Mouse (Mus musculus) thymus, postnatal 4 days (tissue): ENCODE measurements around the gene Tns2.
"Not testable (repeated sequence)": the region's sequence is repeated elsewhere in the genome, so short reads cannot be mapped to it uniquely, and the experiment has no call there.

Experiments
- DNase-seq: peaks from one replicate; pipeline ENCODE4 v3.0.0; 2021

The Tns2 gene

GRCm38 (mm10) chr15:102144274-102144711 lies 44.1 kb downstream of the Tns2 start, which contains the start of gene Igfbp6:
Gene Igfbp6 (plus strand): TSS chr15:102144362.
- DNase-seq: no peak

GRCm38 (mm10) chr15:102144726-102145125 lies 44.5 kb downstream of the Tns2 start:
- no peak for DNase-seq

DNA sequence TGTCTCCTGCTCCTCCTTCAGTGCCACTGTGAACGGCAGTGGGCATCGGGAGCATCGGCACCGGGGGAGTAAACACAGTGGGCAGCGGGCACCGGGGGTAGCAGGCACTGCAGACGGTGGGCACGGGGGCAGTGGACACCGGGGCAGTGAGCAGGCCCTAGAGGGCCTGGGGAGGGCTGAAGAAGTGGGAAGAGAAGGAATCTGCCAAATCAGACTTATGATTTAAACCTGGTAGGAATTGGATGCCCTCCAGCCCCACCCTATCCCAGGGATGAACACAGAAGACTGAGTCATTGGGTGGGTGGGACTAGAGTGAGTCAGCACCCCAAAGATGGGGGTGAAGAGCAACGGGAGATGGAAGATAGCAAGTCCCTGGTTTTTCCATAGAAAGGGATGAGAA lies 45.1 kb downstream of the Tns2 start:
- no peak for DNase-seq

GRCm38 (mm10) chr15:102146089-102146488 lies 45.9 kb downstream of the Tns2 start:
- no peak for DNase-seq

DNA sequence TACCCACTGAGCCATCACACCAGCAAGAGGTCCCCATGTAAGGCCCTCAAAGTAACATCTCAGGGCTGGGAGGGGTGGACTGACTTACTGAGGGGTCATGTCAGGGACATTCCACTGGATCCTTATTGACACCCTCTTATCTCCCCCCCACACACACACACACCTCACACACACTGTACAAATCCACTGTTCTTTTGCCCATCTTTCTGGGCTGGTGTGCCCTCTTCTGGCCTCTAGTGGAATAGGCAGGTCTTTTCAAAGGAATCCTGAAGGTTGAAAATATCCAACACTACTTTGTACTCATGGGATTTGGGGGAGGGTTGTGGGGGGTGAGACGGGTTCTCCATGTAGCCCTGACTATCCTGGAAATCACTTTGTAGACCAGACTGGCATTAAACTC lies 46.7 kb downstream of the Tns2 start:
- DNase-seq: peak; percentile 62

GRCm38 (mm10) chr15:102147674-102148402 lies 47.6 kb downstream of the Tns2 start:
- DNase-seq: no peak

- DNase-seq: no peak
These were observed 49.3 kb downstream of the Tns2 start for GRCm38 (mm10) chr15:102149561-102149960.

DNA sequence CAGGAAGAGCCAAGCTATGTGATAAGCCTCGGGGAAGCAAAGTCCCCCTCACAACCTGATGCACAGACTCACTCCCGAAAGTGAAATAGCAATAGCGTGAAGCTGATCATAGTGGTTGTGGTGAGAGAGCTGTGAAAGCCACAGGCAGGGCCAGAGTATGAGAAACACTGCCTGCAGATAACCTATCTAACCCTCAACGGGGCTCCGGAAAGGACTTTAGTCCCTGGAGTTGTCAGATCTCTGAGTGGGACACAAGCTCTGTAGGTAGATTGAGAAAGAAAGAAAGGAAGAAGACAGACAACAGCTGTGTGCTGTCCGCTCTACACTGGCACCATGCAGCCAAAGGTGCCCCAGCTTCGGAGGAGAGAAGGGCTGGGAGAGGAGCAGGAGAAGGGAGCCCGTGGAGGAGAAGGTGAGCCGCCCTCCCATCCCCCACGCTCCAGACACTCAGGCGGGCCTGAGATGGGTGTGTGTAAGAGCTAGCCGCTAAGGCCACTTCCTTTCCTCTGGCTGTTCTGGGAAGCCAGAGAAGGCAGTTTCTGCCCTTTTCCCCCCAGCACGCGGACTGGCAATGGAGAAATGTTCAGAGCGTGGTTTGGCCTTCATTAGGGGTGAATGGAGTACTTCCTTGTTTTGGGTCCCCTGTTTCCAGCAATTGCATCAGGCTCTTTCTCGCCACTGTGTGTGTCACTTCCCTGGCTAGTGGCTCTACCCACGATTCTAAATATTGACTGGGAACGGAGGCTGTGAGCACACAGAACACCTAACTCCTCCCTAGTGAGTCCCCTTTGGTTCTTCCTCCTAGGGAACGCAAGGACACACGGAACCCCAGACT lies 50.3 kb downstream of the Tns2 start, which contains the start of gene Soat2:
TSS of gene Soat2 (plus strand) at position 226 of the 835 bp plus-strand sequence.
- peak; percentile 60 for DNase-seq

- DNase-seq: no peak
These were observed 52.4 kb downstream of the Tns2 start for GRCm38 (mm10) chr15:102152646-102153045.

GRCm38 (mm10) chr15:102155006-102155405 lies 54.8 kb downstream of the Tns2 start:
- DNase-seq: not testable (repeated sequence)

DNA sequence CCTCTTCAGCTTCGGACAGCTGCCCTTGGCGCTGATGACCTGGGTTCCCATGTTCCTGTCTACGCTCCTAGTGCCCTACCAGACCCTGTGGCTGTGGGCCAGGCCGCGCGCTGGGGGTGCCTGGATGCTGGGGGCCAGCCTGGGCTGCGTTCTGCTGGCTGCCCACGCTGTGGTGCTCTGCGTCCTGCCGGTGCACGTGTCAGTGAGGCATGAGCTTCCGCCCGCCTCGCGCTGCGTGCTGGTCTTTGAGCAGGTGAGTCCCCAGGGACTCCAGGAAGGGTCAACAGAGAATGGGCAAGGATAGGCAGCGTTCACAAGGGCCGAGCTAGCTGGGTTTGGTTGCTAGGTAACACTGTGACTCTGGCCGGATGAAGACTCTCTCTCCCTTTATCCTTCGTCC lies 56.6 kb downstream of the Tns2 start:
- DNase-seq: no peak

DNA sequence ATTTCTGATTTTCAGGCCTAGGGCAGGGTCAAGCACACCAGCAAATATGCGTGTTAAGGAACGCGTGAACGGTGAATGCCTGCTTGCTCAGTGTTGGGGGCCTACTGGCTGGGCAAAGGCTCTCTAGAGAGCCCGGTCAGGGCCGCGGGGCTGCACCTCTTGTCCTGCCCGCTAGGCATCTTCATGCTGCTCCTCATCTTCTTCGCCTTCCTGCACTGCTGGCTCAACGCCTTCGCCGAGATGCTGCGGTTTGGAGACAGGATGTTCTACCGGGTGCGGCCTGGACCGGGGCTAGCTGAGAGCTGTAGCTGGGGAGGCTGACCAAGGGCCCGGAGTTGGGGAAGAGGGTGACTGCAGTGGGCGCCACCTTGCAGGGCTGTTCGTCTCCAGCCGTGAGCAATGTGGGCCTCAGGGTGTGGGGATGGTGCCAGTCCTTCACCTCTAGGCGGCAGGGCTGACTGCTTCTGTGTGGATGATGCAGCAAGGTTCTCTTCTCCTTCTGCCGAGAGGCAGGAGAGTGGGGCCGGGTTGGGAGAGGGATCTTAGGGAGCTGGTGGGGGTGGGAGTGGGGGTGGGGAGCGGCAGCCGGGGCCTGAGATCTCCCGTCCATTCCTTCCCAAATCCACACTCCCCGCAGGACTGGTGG lies 60.3 kb downstream of the Tns2 start:
- DNase-seq: peak; percentile 45

DNA sequence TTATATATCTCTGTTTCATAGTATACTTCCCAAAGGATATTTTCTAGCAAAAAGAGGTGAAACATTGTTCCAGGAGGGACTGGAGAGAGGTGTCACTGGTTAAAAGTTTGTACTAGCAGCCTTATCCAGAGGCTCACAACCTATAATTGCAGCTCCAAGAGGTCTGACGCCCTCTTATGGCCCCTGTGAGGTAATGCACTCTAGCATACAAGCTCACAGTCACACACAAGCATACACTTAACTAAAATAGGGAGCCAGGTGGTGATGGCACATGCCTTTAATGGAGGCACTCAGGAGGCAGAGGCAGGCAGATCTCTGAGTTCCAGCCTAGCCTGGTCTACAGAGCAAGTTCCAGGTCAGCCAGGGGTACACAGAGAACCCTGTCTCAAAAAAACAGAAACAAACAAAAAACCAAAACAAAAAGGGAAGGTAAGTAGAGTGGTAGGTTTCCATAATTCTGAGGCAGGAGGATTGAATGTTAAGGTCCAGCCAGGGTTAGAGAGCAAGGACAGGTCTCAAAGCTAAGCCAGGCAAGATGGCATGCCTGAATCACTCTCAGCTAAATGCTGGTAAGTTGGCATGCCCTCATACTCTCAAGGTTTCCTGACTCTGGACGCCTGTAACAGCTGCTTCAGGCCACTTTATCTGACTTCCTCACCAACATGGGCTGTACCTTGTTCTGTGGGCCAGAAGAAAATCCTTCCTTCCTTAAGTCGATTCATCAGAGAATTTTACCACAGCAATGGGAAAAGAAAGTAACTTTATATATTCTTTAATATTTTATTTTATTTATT lies 63.9 kb downstream of the Tns2 start:
- no peak for DNase-seq

GRCm38 (mm10) chr15:102165468-102166100 lies 65.4 kb downstream of the Tns2 start:
- peak; percentile 52 for DNase-seq
